Mouse (Mus musculus): Measurements from ENCODE around the gene Rhbdd2. TPM values are rescaled to one million over a fixed set of nuclear protein-coding genes. Genes with fewer than 3 reads are reported as not detected.
"Not testable (repeated sequence)": the region's sequence is repeated elsewhere in the genome, so short reads cannot be mapped to it uniquely, and the experiment has no call there.

The Rhbdd2 gene
- total and polyA plus RNA-seq, 3 experiments = 3.7 to 21.3 (median 6.4) TPM

GRCm38 (mm10) chr5:135609794-135610193, 22.6 kb upstream of the Rhbdd2 start:
- H3K79me2 ChIP-seq (replicated peaks; ENCODE audit: control insufficient read depth, extremely low read depth, insufficient read depth, poor library complexity, severe bottlenecking) = no peaks in the 10 kb centered on the region
- no peaks in the 10 kb centered on the region for H3K36me3 ChIP-seq (replicated peaks in 1 of 2; ENCODE audit: control insufficient read depth in 1 of 2, insufficient read depth in 1 of 2, low read length in 1 of 2)
- no peak overlapping the region for H3K27ac ChIP-seq (ENCODE audit: insufficient read depth, low read depth)
- H3K9ac ChIP-seq (ENCODE audit: insufficient read depth, low read depth) = no peak overlapping the region
- TF ChIP-seq KAT2A (IDR thresholded peaks at IDR 0.05; ENCODE audit: insufficient replicate concordance, low read length) = no peak
- no peak for TF ChIP-seq EP300 (IDR thresholded peaks at IDR 0.05; ENCODE audit: low read length)
- TF ChIP-seq JUND (conservative IDR thresholded peaks at IDR 0.05; ENCODE audit: low read depth, low read length) = no peak
- TF ChIP-seq USF1 (IDR thresholded peaks at IDR 0.05; ENCODE audit: low read depth, low read length) = no peak
- no peak for TF ChIP-seq ZC3H11A (IDR thresholded peaks at IDR 0.05; ENCODE audit: low read depth, low read length)
- TF ChIP-seq JUN (IDR thresholded peaks at IDR 0.05; ENCODE audit: insufficient read depth, low read depth, low read length) = no peak
- TF ChIP-seq CHD1 (IDR thresholded peaks at IDR 0.05; ENCODE audit: low read depth, low read length) = no peak
- TF ChIP-seq GABPA (IDR thresholded peaks at IDR 0.05; ENCODE audit: insufficient replicate concordance, low read depth, low read length) = no peak
- TF ChIP-seq MAX (IDR thresholded peaks at IDR 0.05; ENCODE audit: low read length) = no peak
- TF ChIP-seq ZKSCAN1 (IDR thresholded peaks at IDR 0.05; ENCODE audit: borderline replicate concordance, low read depth, low read length) = no peak
- TF ChIP-seq MYC (IDR thresholded peaks at IDR 0.05; ENCODE audit: low read depth, low read length) = no peak
- no peak for TF ChIP-seq HCFC1 (IDR thresholded peaks at IDR 0.05; ENCODE audit: low read depth, low read length)
- no peak for TF ChIP-seq ETS1 (conservative IDR thresholded peaks at IDR 0.05; ENCODE audit: low read depth, low read length)
- TF ChIP-seq NRF1 (IDR thresholded peaks at IDR 0.05; ENCODE audit: low read depth, low read length) = no peak
- TF ChIP-seq ZNF384 (IDR thresholded peaks at IDR 0.05; ENCODE audit: low read depth, low read length) = no peak
- no peak for TF ChIP-seq CTCF (conservative IDR thresholded peaks at IDR 0.05 in 1 of 2, IDR thresholded peaks at IDR 0.05 in 1 of 2; ENCODE audit: low read depth in 2 of 2, low read length in 2 of 2)
- no peak for TF ChIP-seq RAD21 (IDR thresholded peaks at IDR 0.05; ENCODE audit: low read depth, low read length)
- TF ChIP-seq IRF4 (IDR thresholded peaks at IDR 0.05; ENCODE audit: low read depth, low read length) = no peak
- H3K27me3 ChIP-seq (replicated peaks) = no peaks in the 10 kb centered on the region
- H3K4me2 ChIP-seq (ENCODE audit: insufficient read depth, low read depth, poor library complexity, severe bottlenecking) = no peak overlapping the region
- in situ Hi-C loops (cut with MboI; ENCODE audit: low pct_ligation_motif_present, low pct_unique_long_range_greater_than_20kb, low sequenced_read_pairs) = loop anchor here (10.0 kb wide), 3 partner anchors 55 to 255 kb away; no protein-coding TSS in a partner anchor
- no peak overlapping the region for H3K4me3 ChIP-seq (replicated peaks in 1 of 3; ENCODE audit: low read depth in 2 of 3, low read length in 2 of 3, poor library complexity in 1 of 3)
- no peak for DNase-seq (ENCODE audit: extremely low read depth)
- H3K4me1 ChIP-seq (ENCODE audit: control insufficient read depth in 1 of 2, insufficient read depth in 2 of 2) = no peaks in the 10 kb centered on the region; a peak in 1 of 4 replicates
- H3K9me3 ChIP-seq (replicated peaks; ENCODE audit: low read length) = peaks cover 8% of the 10 kb centered on the region
- dilution Hi-C loops (cut with MboI; ENCODE audit: extremely low pct_ligation_motif_present, extremely low pct_unique_long_range_greater_than_20kb, low sequenced_read_pairs) = no loop called here

GRCm38 (mm10) chr5:135619741-135620140, 12.7 kb upstream of the Rhbdd2 start:
- H3K27me3 ChIP-seq (replicated peaks) = peaks cover 21% of the 10 kb centered on the region
- H3K9ac ChIP-seq (ENCODE audit: insufficient read depth, low read depth); H3K9me3 ChIP-seq (replicated peaks; ENCODE audit: low read length); H3K79me2 ChIP-seq (replicated peaks; ENCODE audit: control insufficient read depth, extremely low read depth, insufficient read depth, poor library complexity, severe bottlenecking); dilution Hi-C loops (cut with MboI; ENCODE audit: extremely low pct_ligation_motif_present, extremely low pct_unique_long_range_greater_than_20kb, low sequenced_read_pairs); H3K4me1 ChIP-seq (ENCODE audit: control insufficient read depth in 1 of 2, insufficient read depth in 2 of 2); H3K27ac ChIP-seq (ENCODE audit: insufficient read depth, low read depth); H3K4me2 ChIP-seq (ENCODE audit: insufficient read depth, low read depth, poor library complexity, severe bottlenecking); H3K36me3 ChIP-seq (replicated peaks in 1 of 2; ENCODE audit: control insufficient read depth in 1 of 2, insufficient read depth in 1 of 2, low read length in 1 of 2); H3K4me3 ChIP-seq (replicated peaks in 1 of 3; ENCODE audit: low read depth in 2 of 3, low read length in 2 of 3, poor library complexity in 1 of 3); DNase-seq (ENCODE audit: extremely low read depth): not testable (repeated sequence)
- in situ Hi-C loops (cut with MboI; ENCODE audit: low pct_ligation_motif_present, low pct_unique_long_range_greater_than_20kb, low sequenced_read_pairs) = loop anchor here (5.0 to 10.0 kb wide), 4 partner anchors 65 to 245 kb away; no protein-coding TSS in a partner anchor
